Mouse (Mus musculus): ENCODE data around the gene Ccdc14. TPM values are rescaled to one million over a fixed set of nuclear protein-coding genes. Genes with fewer than 3 reads are reported as not detected.
"Not testable (repeated sequence)": the region's sequence is repeated elsewhere in the genome, so short reads cannot be mapped to it uniquely, and the experiment has no call there.

Ccdc14 gene
- polyA plus RNA-seq, 2 experiments = 6.4 to 9.1 TPM

GRCm38 (mm10) chr16:34694477-34694876 lies 4.1 kb downstream of the Ccdc14 start:
- Histone ChIP-seq H3K36me3 (ENCODE audit: control insufficient read depth, insufficient read depth, low read length) (peaks cover 15% of the 10 kb centered on the region), H3K9me3 (ENCODE audit: control insufficient read depth, low read length) (no peaks in the 10 kb centered on the region), H3K9ac (ENCODE audit: low read depth, low read length, severe bottlenecking) (no peak overlapping the region), H3K4me1 (ENCODE audit: control insufficient read depth, insufficient read depth, low read length) (peaks cover 8% of the 10 kb centered on the region; the same call in 1 of the 2 replicates), H3K4me2 (replicated peaks; ENCODE audit: low read depth, low read length, severe bottlenecking) (no peak overlapping the region), H3K4me3 (replicated peaks; ENCODE audit: low read length) (no peak overlapping the region), H3K27ac (replicated peaks; ENCODE audit: low read depth, low read length) (no peak overlapping the region), H3K27me3 (ENCODE audit: control insufficient read depth, insufficient read depth, low read length) (no peaks in the 10 kb centered on the region)
- DNase-seq (ENCODE audit: low spot score) (no peak), ATAC-seq (ENCODE audit: low FRiP score, low read depth) (no peak)
- TF ChIP-seq POLR2A (IDR thresholded peaks at IDR 0.05; ENCODE audit: borderline replicate concordance, extremely low read depth, insufficient read depth, insufficient read length) = no peak
- 93% methylated on average over 6 of the region's 7 CpGs for WGBS

GRCm38 (mm10) chr16:34698721-34699120 lies 8.3 kb downstream of the Ccdc14 start:
- not testable (repeated sequence) for H3K9ac ChIP-seq (ENCODE audit: low read depth, low read length, severe bottlenecking); H3K9me3 ChIP-seq (ENCODE audit: control insufficient read depth, low read length); ATAC-seq (ENCODE audit: low FRiP score, low read depth); H3K27me3 ChIP-seq (ENCODE audit: control insufficient read depth, insufficient read depth, low read length); H3K4me1 ChIP-seq (ENCODE audit: control insufficient read depth, insufficient read depth, low read length); H3K4me3 ChIP-seq (replicated peaks; ENCODE audit: low read length); DNase-seq (ENCODE audit: low spot score); H3K27ac ChIP-seq (replicated peaks; ENCODE audit: low read depth, low read length); H3K4me2 ChIP-seq (replicated peaks; ENCODE audit: low read depth, low read length, severe bottlenecking)
- 73% methylated on average over 3 of the region's 3 CpGs for WGBS
- H3K36me3 ChIP-seq (ENCODE audit: control insufficient read depth, insufficient read depth, low read length) = peaks cover 15% of the 10 kb centered on the region

DNA sequence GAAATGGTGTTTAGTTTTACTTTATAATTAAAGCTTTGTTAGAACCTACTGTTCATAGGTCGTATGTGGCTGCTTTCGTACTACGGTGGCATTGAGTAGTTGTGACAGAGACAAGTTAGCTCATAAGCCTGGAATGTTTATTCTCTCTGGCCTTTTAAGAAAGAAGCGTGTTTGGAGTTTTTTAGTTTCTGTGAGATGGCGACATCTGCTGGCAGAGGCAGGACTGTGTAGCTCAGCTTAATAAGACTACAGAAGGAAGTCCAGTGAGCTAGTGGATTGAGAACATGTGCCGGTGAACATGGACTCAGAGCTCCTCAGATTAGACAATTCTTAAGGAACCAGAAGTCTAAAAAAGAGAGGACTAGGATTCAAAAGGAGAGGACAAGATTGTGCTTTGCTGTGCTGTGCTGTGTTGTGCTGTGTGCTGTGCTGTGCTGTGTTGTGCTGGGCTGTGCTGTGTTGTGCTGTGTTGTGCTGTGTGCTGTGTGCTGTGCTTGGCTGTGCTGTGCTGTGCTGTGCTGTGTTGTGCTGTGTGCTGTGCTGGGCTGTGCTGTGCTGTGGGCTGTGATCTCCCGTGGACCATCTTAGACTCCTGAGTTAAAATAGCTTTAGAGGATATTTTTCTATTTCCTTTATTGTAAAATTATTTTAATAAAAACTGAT lies 9.9 kb downstream of the Ccdc14 start:
- Histone ChIP-seq H3K27ac (replicated peaks; ENCODE audit: low read depth, low read length) (no peak overlapping the region), H3K4me2 (replicated peaks; ENCODE audit: low read depth, low read length, severe bottlenecking) (no peak overlapping the region), H3K4me3 (replicated peaks; ENCODE audit: low read length) (no peak overlapping the region), H3K36me3 (ENCODE audit: control insufficient read depth, insufficient read depth, low read length) (peaks cover 21% of the 10 kb centered on the region), H3K9ac (ENCODE audit: low read depth, low read length, severe bottlenecking) (no peak overlapping the region), H3K9me3 (ENCODE audit: control insufficient read depth, low read length) (no peaks in the 10 kb centered on the region), H3K27me3 (ENCODE audit: control insufficient read depth, insufficient read depth, low read length) (no peaks in the 10 kb centered on the region), H3K4me1 (ENCODE audit: control insufficient read depth, insufficient read depth, low read length) (no peaks in the 10 kb centered on the region)
- ATAC-seq (ENCODE audit: low FRiP score, low read depth) = peak; percentile 73
- TF ChIP-seq POLR2A (IDR thresholded peaks at IDR 0.05; ENCODE audit: borderline replicate concordance, extremely low read depth, insufficient read depth, insufficient read length) = no peak
- peak; percentile 86 for DNase-seq (ENCODE audit: low spot score)
- 18% methylated on average over 7 of the region's 7 CpGs for WGBS

GRCm38 (mm10) chr16:34700828-34701216 lies 10.4 kb downstream of the Ccdc14 start:
- WGBS = 85% methylated on average over 6 of the region's 6 CpGs
- Histone ChIP-seq H3K4me2 (replicated peaks; ENCODE audit: low read depth, low read length, severe bottlenecking) (no peak overlapping the region), H3K4me3 (replicated peaks; ENCODE audit: low read length) (no peak overlapping the region), H3K4me1 (ENCODE audit: control insufficient read depth, insufficient read depth, low read length) (no peaks in the 10 kb centered on the region), H3K36me3 (ENCODE audit: control insufficient read depth, insufficient read depth, low read length) (peaks cover 23% of the 10 kb centered on the region), H3K27ac (replicated peaks; ENCODE audit: low read depth, low read length) (no peak overlapping the region), H3K27me3 (ENCODE audit: control insufficient read depth, insufficient read depth, low read length) (no peaks in the 10 kb centered on the region), H3K9me3 (ENCODE audit: control insufficient read depth, low read length) (no peaks in the 10 kb centered on the region), H3K9ac (ENCODE audit: low read depth, low read length, severe bottlenecking) (no peak overlapping the region)
- ATAC-seq (ENCODE audit: low FRiP score, low read depth) (no peak), DNase-seq (ENCODE audit: low spot score) (no peak)
- no peak for TF ChIP-seq POLR2A (IDR thresholded peaks at IDR 0.05; ENCODE audit: borderline replicate concordance, extremely low read depth, insufficient read depth, insufficient read length)

GRCm38 (mm10) chr16:34706019-34706418 lies 15.6 kb downstream of the Ccdc14 start:
- Histone ChIP-seq H3K4me1 (ENCODE audit: control insufficient read depth, insufficient read depth, low read length) (no peaks in the 10 kb centered on the region), H3K27me3 (ENCODE audit: control insufficient read depth, insufficient read depth, low read length) (no peaks in the 10 kb centered on the region), H3K27ac (replicated peaks; ENCODE audit: low read depth, low read length) (no peak overlapping the region), H3K9ac (ENCODE audit: low read depth, low read length, severe bottlenecking) (no peak overlapping the region), H3K9me3 (ENCODE audit: control insufficient read depth, low read length) (no peaks in the 10 kb centered on the region), H3K4me2 (replicated peaks; ENCODE audit: low read depth, low read length, severe bottlenecking) (no peak overlapping the region), H3K36me3 (ENCODE audit: control insufficient read depth, insufficient read depth, low read length) (peaks cover 31% of the 10 kb centered on the region), H3K4me3 (replicated peaks; ENCODE audit: low read length) (no peak overlapping the region)
- TF ChIP-seq POLR2A (IDR thresholded peaks at IDR 0.05; ENCODE audit: borderline replicate concordance, extremely low read depth, insufficient read depth, insufficient read length) = no peak
- WGBS = 82% methylated on average over 2 of the region's 2 CpGs
- no peak for DNase-seq (ENCODE audit: low spot score)
- no peak for ATAC-seq (ENCODE audit: low FRiP score, low read depth)

Measured in limb, embryonic 14.5 days (tissue).